Mouse (Mus musculus) megakaryocyte, adult 5-6 weeks (primary cell): ENCODE measurements around the gene Drd5. TPM values are rescaled to one million over a fixed set of nuclear protein-coding genes. Genes with fewer than 3 reads are reported as not detected.

Experiments used
- ATAC-seq: 2 replicates; pipeline ENCODE4 v1.8.0; 2016; ENCODE audit warnings: mild to moderate bottlenecking, inconsistent platforms; ENCODE audit not compliant: poor library complexity, severe bottlenecking
- total RNA-seq, 2 experiments: library from RNA; stranded (forward) in 1 of 2; stranded (reverse) in 1 of 2; fragments of 153-499, 151-499 nt in 1 of 2; fragments of 221-1000, 200-1000 nt in 1 of 2; gene quantifications; 2 replicates each; pipeline versions ENCODE4 v1.2.3 to v1.2.4; 2015 to 2017

Drd5 gene
- total RNA-seq (2015) (not detected in 2 replicates), total RNA-seq (2017) (not detected in 2 replicates)

DNA sequence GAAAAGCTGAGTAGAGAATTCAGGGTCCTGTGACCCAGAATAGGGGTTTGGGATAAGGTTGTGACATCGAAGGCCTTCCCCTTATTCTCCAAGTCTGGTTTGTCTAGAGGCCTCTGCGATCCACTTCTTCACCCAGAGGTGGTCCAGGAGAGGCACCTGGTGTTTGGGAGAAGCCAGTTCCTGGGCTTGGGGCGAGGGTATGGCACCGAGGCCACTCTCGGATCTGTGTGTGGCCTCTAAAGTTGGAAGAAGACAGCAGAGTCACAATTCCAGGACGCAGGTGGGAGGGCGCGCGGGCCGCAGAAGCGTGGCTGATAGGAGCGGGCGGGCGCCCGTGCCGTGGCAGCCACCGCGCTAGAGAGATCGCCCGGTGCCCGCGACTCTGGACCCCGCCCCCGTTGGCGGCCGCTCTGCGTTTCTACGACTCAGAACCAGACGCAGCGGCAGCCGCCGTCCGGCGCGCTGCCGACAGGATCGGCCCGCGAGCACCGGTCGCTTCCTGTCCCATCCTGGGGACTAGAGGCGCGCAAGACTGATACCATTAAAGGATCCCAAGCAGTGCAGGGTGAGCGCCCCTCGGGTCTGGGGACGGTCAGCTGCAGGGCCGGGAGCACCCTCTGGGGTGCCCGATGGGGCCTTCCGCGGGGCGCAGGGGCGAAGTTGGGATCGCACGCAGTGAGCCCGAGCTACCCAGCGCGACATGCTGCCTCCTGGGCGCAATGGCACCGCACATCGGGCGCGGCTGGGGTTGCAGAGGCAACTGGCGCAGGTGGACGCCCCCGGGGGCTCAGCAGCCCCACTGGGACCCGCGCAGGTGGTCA, at the start of gene Drd5:
Gene Drd5 (plus strand): TSS at position 402 of the 821 bp plus-strand sequence.
- ATAC-seq, result no peak

DNA sequence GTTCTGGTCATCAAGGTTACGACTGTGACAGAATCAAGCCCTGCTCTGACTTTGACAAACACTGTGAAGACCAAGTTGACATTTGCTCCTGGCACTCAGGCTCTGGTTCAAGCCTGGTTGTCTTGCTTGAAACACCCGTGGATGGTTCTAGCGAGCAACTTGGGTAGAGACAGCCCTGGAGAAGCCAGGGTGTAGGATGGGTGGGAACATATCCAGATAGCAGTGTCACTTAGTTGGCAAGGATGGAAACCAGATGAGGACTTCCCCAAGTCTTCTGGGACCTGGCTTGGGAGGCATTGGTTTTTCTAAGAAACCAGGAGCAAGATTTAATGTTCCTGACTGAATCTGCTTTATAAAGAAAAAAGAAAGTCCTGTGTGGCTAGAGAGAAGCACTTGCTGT, 48.2 kb upstream of the Drd5 start:
- ATAC-seq, result no peak

GRCm38 (mm10) chr5:38273831-38274230, 45.3 kb upstream of the Drd5 start:
- peak; percentile 24 for ATAC-seq

GRCm38 (mm10) chr5:38275771-38276170, 43.4 kb upstream of the Drd5 start, which contains the start of gene Otop1:
TSS of gene Otop1 (plus strand) at chr5:38275972.
- ATAC-seq, result no peak

GRCm38 (mm10) chr5:38276451-38276850, 42.7 kb upstream of the Drd5 start:
- no peak for ATAC-seq

DNA sequence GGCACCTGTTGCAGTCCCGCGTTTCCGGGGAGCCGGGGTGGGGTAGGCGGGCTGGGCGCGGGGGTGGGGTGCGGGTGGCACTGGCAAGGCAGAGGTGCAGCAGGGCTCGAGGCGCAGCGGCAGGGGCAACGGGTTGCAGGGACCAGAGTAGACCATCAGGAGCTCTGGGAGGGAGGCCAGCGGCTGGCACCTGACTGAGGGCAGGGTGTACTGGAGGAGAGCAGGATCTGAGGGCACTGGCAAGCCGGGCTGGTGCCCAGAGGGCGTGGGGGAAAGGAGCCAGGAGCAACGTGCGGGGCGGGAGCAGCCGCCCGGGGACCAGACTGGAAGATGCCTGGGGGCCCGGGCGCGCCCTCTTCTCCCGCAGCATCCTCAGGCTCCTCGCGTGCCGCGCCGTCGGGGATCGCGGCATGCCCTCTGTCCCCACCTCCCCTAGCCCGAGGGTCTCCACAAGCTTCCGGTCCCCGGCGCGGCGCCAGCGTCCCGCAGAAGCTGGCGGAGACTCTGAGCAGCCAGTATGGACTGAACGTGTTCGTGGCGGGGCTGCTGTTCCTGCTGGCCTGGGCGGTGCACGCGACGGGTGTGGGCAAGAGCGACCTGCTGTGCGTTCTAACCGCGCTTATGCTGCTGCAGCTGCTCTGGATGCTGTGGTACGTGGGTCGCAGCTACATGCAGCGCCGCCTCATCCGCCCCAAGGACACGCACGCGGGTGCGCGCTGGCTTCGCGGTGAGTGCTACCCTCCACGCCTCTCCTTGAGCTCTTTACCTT, 41.9 kb upstream of the Drd5 start:
- ATAC-seq, result no peak

- no peak for ATAC-seq
These were observed 41.1 kb upstream of the Drd5 start for GRCm38 (mm10) chr5:38277936-38278600.

DNA sequence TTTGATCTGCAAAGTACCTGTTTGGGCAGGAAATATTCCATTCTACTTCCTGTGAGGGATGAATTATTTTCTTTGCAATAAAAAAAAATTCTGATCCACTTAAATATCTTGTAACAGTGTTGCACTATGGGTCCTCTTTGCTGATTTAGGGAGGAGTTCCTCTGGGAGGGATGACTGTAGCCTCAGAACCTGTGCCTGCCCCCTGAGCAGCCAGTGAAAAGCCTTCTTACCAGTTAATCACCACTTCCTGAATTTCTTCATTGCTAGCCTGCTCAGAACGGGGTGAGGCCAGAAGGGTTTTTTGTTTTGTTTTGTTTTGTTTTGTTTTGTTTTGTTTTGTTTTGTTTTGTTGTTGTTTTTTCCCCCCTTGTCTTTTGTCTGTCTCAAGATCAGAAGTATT, 39.1 kb upstream of the Drd5 start:
- ATAC-seq, result peak; percentile 49; the same call in 1 of the 2 replicates

- ATAC-seq, result no peak
These were observed 33.4 kb upstream of the Drd5 start for GRCm38 (mm10) chr5:38285724-38286123.

DNA sequence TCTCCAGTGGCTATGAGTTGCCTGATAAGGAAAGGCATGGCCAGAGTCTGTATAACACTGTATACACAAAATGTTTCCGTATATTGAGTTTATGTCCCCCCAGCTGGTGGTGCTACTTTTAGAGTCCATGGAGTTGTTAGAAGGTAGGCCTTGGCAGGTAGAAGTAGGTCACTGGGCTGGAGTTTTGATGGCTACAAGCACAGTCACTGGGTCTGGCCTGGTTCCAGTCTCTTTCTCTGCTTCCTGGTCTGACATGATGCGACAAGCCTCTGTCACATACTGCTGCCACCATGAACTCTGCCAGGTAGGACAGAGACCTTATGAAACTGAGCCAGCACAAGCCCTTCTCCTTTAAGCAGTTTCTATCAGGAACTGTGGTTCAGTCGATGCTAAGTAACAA, 30.7 kb upstream of the Drd5 start:
- no peak for ATAC-seq

GRCm38 (mm10) chr5:38301761-38302411, 17.3 kb upstream of the Drd5 start:
- no peak for ATAC-seq

DNA sequence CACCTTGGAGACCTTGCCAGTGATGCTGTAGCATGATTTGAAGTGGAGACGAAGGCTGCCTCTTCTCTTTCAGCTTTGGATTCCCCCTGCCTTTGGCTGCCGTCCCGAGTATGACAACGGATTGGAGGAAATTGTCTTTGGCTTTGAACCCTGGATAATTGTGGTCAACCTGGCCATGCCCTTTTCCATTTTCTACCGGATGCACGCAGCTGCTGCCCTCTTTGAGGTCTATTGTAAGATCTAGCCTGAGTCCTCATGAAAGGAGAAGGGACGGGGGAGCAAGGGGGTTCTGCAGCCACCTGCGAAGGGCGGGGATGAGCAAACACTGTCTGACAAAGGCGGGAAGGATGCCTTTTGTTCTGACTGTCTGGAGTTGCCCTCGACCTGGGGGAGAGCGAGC, 16.5 kb upstream of the Drd5 start:
- no peak for ATAC-seq

- ATAC-seq, result no peak
These were observed 13.9 kb upstream of the Drd5 start for GRCm38 (mm10) chr5:38305241-38305640.

DNA sequence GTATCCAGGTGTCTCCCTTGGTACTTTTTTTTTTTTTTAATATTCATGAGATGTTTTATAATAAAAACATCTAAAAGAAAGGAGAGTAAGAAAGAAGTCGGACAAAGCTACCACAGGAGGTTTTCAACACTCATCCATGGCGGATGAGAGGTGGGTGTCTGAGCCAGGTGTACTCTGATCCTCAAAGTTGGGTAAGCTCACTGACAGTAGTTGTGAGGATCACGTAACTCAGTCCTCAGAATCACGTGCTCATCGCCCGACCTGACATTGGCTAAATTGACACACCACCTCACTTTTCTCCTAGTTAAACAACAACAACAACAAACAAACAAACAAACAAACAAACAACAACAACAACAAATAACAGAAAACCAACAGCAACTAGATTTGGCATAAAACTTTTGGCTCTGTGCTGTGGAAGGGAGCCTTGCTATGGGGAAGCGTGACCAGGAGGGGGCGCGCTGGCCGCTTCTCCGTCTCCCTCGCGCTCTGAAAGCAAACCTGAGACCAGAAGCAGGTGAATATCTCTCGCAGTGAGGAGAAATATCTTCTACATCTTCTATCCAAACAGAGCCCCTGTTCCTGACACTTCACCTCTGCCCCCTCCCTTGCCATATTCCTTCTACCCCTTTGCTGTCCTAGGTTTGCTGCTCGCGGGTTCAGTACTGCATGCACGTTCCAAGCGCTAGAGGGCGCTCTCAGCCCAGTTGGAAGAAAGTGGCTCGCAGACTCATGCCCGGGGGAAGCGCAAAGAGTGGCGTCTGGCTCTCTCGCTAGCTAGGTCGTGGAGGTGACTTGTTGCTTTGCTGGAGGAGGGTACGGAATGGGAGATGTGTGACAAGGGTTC, 11.7 kb upstream of the Drd5 start:
- ATAC-seq, result peak; percentile 96

GRCm38 (mm10) chr5:38308873-38309272, 10.3 kb upstream of the Drd5 start:
- peak; percentile 62 for ATAC-seq

DNA sequence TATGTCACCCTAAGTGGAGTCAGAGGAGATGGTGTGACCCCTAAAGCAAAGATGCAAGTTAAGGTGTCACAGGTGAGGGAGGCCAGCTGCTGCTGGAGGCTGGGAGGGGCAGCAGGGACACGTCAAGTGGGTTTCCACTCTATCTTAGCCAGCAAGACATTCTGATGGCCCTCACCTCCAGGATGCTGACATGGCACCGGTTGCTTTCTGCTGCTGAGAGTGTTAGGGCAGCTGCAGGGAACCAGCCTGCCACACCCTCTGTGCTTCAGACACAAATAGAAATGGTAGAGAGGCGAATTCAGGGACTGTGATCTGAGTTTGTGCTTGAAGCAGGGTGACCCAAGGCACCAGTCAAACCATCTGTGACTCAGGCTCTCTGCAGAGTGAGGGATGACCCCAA, 9.4 kb upstream of the Drd5 start:
- ATAC-seq, result no peak

GRCm38 (mm10) chr5:38333381-38333780, 14.2 kb downstream of the Drd5 start:
- no peak for ATAC-seq

GRCm38 (mm10) chr5:38334582-38334981, 15.4 kb downstream of the Drd5 start:
- no peak for ATAC-seq

DNA sequence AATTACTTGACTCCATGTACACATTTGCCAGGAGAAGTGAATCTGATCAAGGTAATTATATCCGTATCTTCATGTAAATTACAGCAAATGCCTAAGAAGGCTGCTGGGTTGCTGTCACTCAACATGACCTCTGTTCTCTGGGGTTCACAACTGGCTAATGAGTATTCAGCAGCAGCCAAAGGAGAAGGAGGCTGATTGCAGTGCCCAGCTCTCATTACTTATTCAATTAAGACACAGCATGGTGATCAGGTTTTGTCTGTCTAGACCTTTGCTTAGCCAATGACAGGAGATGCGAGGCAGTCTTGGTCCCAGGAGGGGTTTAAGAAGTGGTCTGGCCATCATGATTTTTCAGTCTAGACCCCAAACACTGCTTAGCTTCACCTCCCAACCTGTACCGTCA, 23.9 kb downstream of the Drd5 start:
- ATAC-seq, result no peak
